ENCODE assay signal across 8 mouse cellular contexts in genomic region chr2:173307561-173307960, GRCm38 (mm10). TPM values are rescaled to one million over a fixed set of nuclear protein-coding genes. Genes with fewer than 3 reads are reported as not detected.
DNase-seq lines count a peak whose midpoint lies in the region; ATAC-seq and TF ChIP-seq lines count a peak whose summit lies in the region.

No protein-coding gene starts in this region.

- DNase-seq in adrenal gland, adult 2 months: peak; percentile 42
- no peak for DNase-seq in adrenal gland, postnatal 4 days (ENCODE audit: low spot score in 2 of 2)
- DNase-seq in kidney, adult 2 months: peak; percentile 79
- DNase-seq in limb, embryonic 11.5 days (ENCODE audit: low spot score): peak; percentile 58
- no peak for DNase-seq in urinary bladder, postnatal 10 days (ENCODE audit: low spot score)

- peak; percentile 69; the same call in 1 of the 2 replicates for ATAC-seq in embryonic facial prominence, embryonic 15.5 days (ENCODE audit: insufficient number of reproducible peaks, low FRiP score, low TSS enrichment, low read depth)
- peak; percentile 58 for ATAC-seq in heart, embryonic 11.5 days (replicated peaks; ENCODE audit: insufficient number of reproducible peaks, low FRiP score, low TSS enrichment)
- ATAC-seq in limb, embryonic 11.5 days (ENCODE audit: insufficient number of reproducible peaks, low FRiP score, low TSS enrichment, low read depth): peak; percentile 63; the same call in 1 of the 2 replicates
- peak; percentile 84 for ATAC-seq in neural tube, embryonic 13.5 days (ENCODE audit: low read depth)

- peak overlapping the region; percentile 19; the same call in 1 of the 2 replicates for H3K4me3 ChIP-seq in embryonic facial prominence, embryonic 15.5 days (replicated peaks)
- H3K4me3 ChIP-seq in heart, embryonic 11.5 days (ENCODE audit: low read depth, low read length): 0 out of 2 replicates have a peak overlapping the region, but pooled peaks have one; percentile 3
- H3K4me3 ChIP-seq in kidney, adult 2 months (ENCODE audit: insufficient read depth, low read depth, low read length): no peak overlapping the region
- no peak overlapping the region for H3K4me3 ChIP-seq in limb, embryonic 11.5 days (ENCODE audit: low read depth, low read length)
- H3K4me3 ChIP-seq in neural tube, embryonic 13.5 days: peak overlapping the region; percentile 12; the same call in 1 of the 2 replicates

- H3K9me3 ChIP-seq in embryonic facial prominence, embryonic 15.5 days (replicated peaks): no peaks in the 10 kb centered on the region
- no peaks in the 10 kb centered on the region for H3K9me3 ChIP-seq in heart, embryonic 11.5 days (replicated peaks; ENCODE audit: control insufficient read depth, low read length)
- H3K9me3 ChIP-seq in limb, embryonic 11.5 days (ENCODE audit: control insufficient read depth, low read length): no peaks in the 10 kb centered on the region
- no peaks in the 10 kb centered on the region for H3K9me3 ChIP-seq in neural tube, embryonic 13.5 days

- H3K27ac ChIP-seq in embryonic facial prominence, embryonic 15.5 days (replicated peaks): peak overlapping the region; percentile 63
- H3K27ac ChIP-seq in heart, embryonic 11.5 days (ENCODE audit: low read depth, low read length): peak overlapping the region; percentile 35; the same call in 1 of the 2 replicates
- H3K27ac ChIP-seq in kidney, adult 2 months (ENCODE audit: insufficient read depth, low read depth, low read length): no peak overlapping the region
- no peak overlapping the region for H3K27ac ChIP-seq in limb, embryonic 11.5 days (replicated peaks; ENCODE audit: low read depth, low read length)
- peak overlapping the region; percentile 81 for H3K27ac ChIP-seq in neural tube, embryonic 13.5 days (replicated peaks)

- peak overlapping the region; percentile 48 for H3K4me2 ChIP-seq in embryonic facial prominence, embryonic 15.5 days (replicated peaks)
- H3K4me2 ChIP-seq in heart, embryonic 11.5 days: peak overlapping the region; percentile 52
- H3K4me2 ChIP-seq in limb, embryonic 11.5 days (ENCODE audit: low read depth, severe bottlenecking): peak overlapping the region; percentile 22; the same call in 1 of the 2 replicates
- H3K4me2 ChIP-seq in neural tube, embryonic 13.5 days: peak overlapping the region; percentile 44

- no peak overlapping the region for H3K9ac ChIP-seq in embryonic facial prominence, embryonic 15.5 days
- no peak overlapping the region for H3K9ac ChIP-seq in heart, embryonic 11.5 days (ENCODE audit: low read depth, low read length)
- H3K9ac ChIP-seq in limb, embryonic 11.5 days (ENCODE audit: low read length): no peak overlapping the region
- 0 out of 2 replicates have a peak overlapping the region, but pooled peaks have one; percentile 18 for H3K9ac ChIP-seq in neural tube, embryonic 13.5 days

- peaks cover 22% of the 10 kb centered on the region for H3K4me1 ChIP-seq in embryonic facial prominence, embryonic 15.5 days
- peaks cover 12% of the 10 kb centered on the region for H3K4me1 ChIP-seq in heart, embryonic 11.5 days (ENCODE audit: control insufficient read depth, insufficient read depth, low read length)
- H3K4me1 ChIP-seq in kidney, adult 2 months (ENCODE audit: control insufficient read depth, insufficient read depth, low read length): no peaks in the 10 kb centered on the region
- H3K4me1 ChIP-seq in limb, embryonic 11.5 days (ENCODE audit: control insufficient read depth, insufficient read depth, low read length): peaks cover 6% of the 10 kb centered on the region; the same call in 1 of the 2 replicates
- peaks cover 19% of the 10 kb centered on the region for H3K4me1 ChIP-seq in neural tube, embryonic 13.5 days (replicated peaks)

- TF ChIP-seq CTCF in kidney, adult 2 months (conservative IDR thresholded peaks at IDR 0.05; ENCODE audit: insufficient read depth, insufficient read length, low read depth, low read length): no peak

- under 1% methylated on average over 17 of the region's 18 CpGs for WGBS in embryonic facial prominence, embryonic 15.5 days
- WGBS in heart, embryonic 11.5 days (ENCODE audit: insufficient replicate concordance): 4% methylated on average over 15 of the region's 18 CpGs
- WGBS in kidney, adult 2 months: under 1% methylated on average over 17 of the region's 18 CpGs
- WGBS in limb, embryonic 11.5 days: 7% methylated on average over 17 of the region's 18 CpGs
- WGBS in neural tube, embryonic 13.5 days: 1% methylated on average over 14 of the region's 18 CpGs

- H3K36me3 ChIP-seq in embryonic facial prominence, embryonic 15.5 days: no peaks in the 10 kb centered on the region
- no peaks in the 10 kb centered on the region for H3K36me3 ChIP-seq in heart, embryonic 11.5 days (ENCODE audit: control insufficient read depth, insufficient read depth, low read length)
- H3K36me3 ChIP-seq in kidney, adult 2 months (ENCODE audit: control insufficient read depth, insufficient read depth, low read length): no peaks in the 10 kb centered on the region
- no peaks in the 10 kb centered on the region for H3K36me3 ChIP-seq in limb, embryonic 11.5 days (ENCODE audit: control insufficient read depth, insufficient read depth, low read length)
- H3K36me3 ChIP-seq in neural tube, embryonic 13.5 days: no peaks in the 10 kb centered on the region

- no peak for TF ChIP-seq POLR2A in kidney, adult 2 months (IDR thresholded peaks at IDR 0.05; ENCODE audit: low read depth, low read length)

- H3K27me3 ChIP-seq in embryonic facial prominence, embryonic 15.5 days: no peaks in the 10 kb centered on the region
- peaks cover 8% of the 10 kb centered on the region for H3K27me3 ChIP-seq in heart, embryonic 11.5 days (ENCODE audit: control insufficient read depth, insufficient read depth, low read length)
- no peaks in the 10 kb centered on the region for H3K27me3 ChIP-seq in kidney, adult 2 months (replicated peaks; ENCODE audit: control insufficient read depth, insufficient read depth, low read length)
- no peaks in the 10 kb centered on the region for H3K27me3 ChIP-seq in limb, embryonic 11.5 days (ENCODE audit: control insufficient read depth, insufficient read depth, low read length)
- peaks cover 19% of the 10 kb centered on the region; the same call in 1 of the 2 replicates for H3K27me3 ChIP-seq in neural tube, embryonic 13.5 days

RNA-seq across cellular contexts. Expression of gene Pmepa1, which starts 31.2 kb away (rescaled TPM):
- 10 to 100 TPM; 67.5 to 90.3 TPM for total RNA-seq in adrenal gland, adult 2 months (2021)
- polyA plus RNA-seq in adrenal gland, adult 2 months (2012; rRNA removed): 90.3 and 91.4 TPM in 2 replicates
- 10 to 100 TPM; 61.8 to 63.4 TPM for total RNA-seq in adrenal gland, postnatal 4 days (2021)
- polyA plus RNA-seq in embryonic facial prominence, embryonic 15.5 days (2015; fragmentation: Nextera tagmentation; extraction: Ambion mirVana): 8.7 and 9.0 TPM in 2 replicates
- 3.8 and 4.7 TPM in 2 replicates for polyA plus RNA-seq in heart, embryonic 11.5 days (2014; fragmentation: Nextera tagmentation; extraction: Ambion mirVana)
- 35.6 and 44.7 TPM in 2 replicates for polyA plus RNA-seq in kidney, adult 2 months (2012; rRNA removed)
- 2.5 and 2.6 TPM in 2 replicates for polyA plus RNA-seq in limb, embryonic 11.5 days (2014; fragmentation: Nextera tagmentation; extraction: Ambion mirVana)
- 5.2 and 6.0 TPM in 2 replicates for polyA plus RNA-seq in neural tube, embryonic 13.5 days (2015; fragmentation: Nextera tagmentation; extraction: Ambion mirVana)

Comparison
In these comparisons a context has a peak if more than half of its experiments do, and no peak if none do; other contexts are left out.
1. DNase-seq: peak in adrenal gland, adult 2 months (single experiment), kidney, adult 2 months (single experiment) and limb, embryonic 11.5 days (single experiment); none in adrenal gland, postnatal 4 days (0 of 2) and urinary bladder, postnatal 10 days (single experiment).
2. H3K27ac ChIP-seq: peak in embryonic facial prominence, embryonic 15.5 days (single experiment), heart, embryonic 11.5 days (single experiment) and neural tube, embryonic 13.5 days (single experiment); none in kidney, adult 2 months (single experiment) and limb, embryonic 11.5 days (single experiment).
3. H3K4me3 ChIP-seq: peak in embryonic facial prominence, embryonic 15.5 days (single experiment), heart, embryonic 11.5 days (single experiment) and neural tube, embryonic 13.5 days (single experiment); none in kidney, adult 2 months (single experiment) and limb, embryonic 11.5 days (single experiment).
4. Peak in every context shown above with its lines, with median percentiles within 50 percentile points of each other: ATAC-seq and H3K4me2 ChIP-seq.